In genomic region chr3:102152471-102152870, GRCm38 (mm10) we compare ENCODE assay signal across 15 mouse cellular contexts. TPM values are rescaled to one million over a fixed set of nuclear protein-coding genes. Genes with fewer than 3 reads are reported as not detected.
DNase-seq lines count a peak whose midpoint lies in the region; ATAC-seq and TF ChIP-seq lines count a peak whose summit lies in the region.
"Had no signal": no experiment of that assay in that cellular context is flagged by ENCODE, and none has a peak within 500 bp of the region (broad histone marks: within the 10 kb centered on the region; RNA-seq: fewer than 3 reads in every experiment).

No protein-coding gene starts in this region.

- 0 out of 2 replicates have a peak overlapping the region, but pooled peaks have one; percentile 19 for H3K9ac ChIP-seq in heart, embryonic 13.5 days
- no peak overlapping the region for H3K9ac ChIP-seq in lung, postnatal 0 days (replicated peaks; ENCODE audit: low read depth)
- no peak overlapping the region for H3K9ac ChIP-seq in intestine, postnatal 0 days (ENCODE audit: low read depth, low read length)
- H3K9ac ChIP-seq in stomach, embryonic 16.5 days (ENCODE audit: low read length), result peak overlapping the region; percentile 59; the same call in 1 of the 2 replicates

- H3K27me3 ChIP-seq in heart, embryonic 13.5 days (replicated peaks), result no peaks in the 10 kb centered on the region
- H3K27me3 ChIP-seq in lung, postnatal 0 days (replicated peaks; ENCODE audit: insufficient read depth, low read length), result no peaks in the 10 kb centered on the region
- H3K27me3 ChIP-seq in intestine, postnatal 0 days (replicated peaks; ENCODE audit: control insufficient read depth, insufficient read depth, low read length), result no peaks in the 10 kb centered on the region
- H3K27me3 ChIP-seq in stomach, embryonic 16.5 days (ENCODE audit: control insufficient read depth, insufficient read depth, low read length), result no peaks in the 10 kb centered on the region

- H3K4me2 ChIP-seq in heart, embryonic 13.5 days, result no peak overlapping the region
- H3K4me2 ChIP-seq in lung, postnatal 0 days (replicated peaks; ENCODE audit: low read depth, low read length), result peak overlapping the region; percentile 30; the same call in 1 of the 2 replicates
- H3K4me2 ChIP-seq in intestine, postnatal 0 days (replicated peaks; ENCODE audit: low read depth), result peak overlapping the region; percentile 4; the same call in 1 of the 2 replicates
- peak overlapping the region; percentile 45 for H3K4me2 ChIP-seq in stomach, embryonic 16.5 days (ENCODE audit: low read depth, low read length)

- peak overlapping the region; percentile 62; the same call in 1 of the 2 replicates for H3K27ac ChIP-seq in heart, embryonic 13.5 days (replicated peaks)
- H3K27ac ChIP-seq in lung, postnatal 0 days (ENCODE audit: low read length), result peak overlapping the region; percentile 64; the same call in 1 of the 2 replicates
- no peak overlapping the region for H3K27ac ChIP-seq in intestine, postnatal 0 days (ENCODE audit: low read depth, low read length)
- peak overlapping the region; percentile 91 for H3K27ac ChIP-seq in stomach, embryonic 16.5 days (ENCODE audit: low read length)
- H3K27ac ChIP-seq: heart, adult 2 months; hindbrain, postnatal 0 days; left cerebral cortex, adult 2 months had no signal

- no peak for TF ChIP-seq EP300 in lung, postnatal 0 days (IDR thresholded peaks at IDR 0.05)

- H3K9me3 ChIP-seq in heart, embryonic 13.5 days, result no peaks in the 10 kb centered on the region
- no peaks in the 10 kb centered on the region for H3K9me3 ChIP-seq in lung, postnatal 0 days (ENCODE audit: low read length)
- H3K9me3 ChIP-seq in intestine, postnatal 0 days (ENCODE audit: control insufficient read depth), result no peaks in the 10 kb centered on the region
- no peaks in the 10 kb centered on the region for H3K9me3 ChIP-seq in stomach, embryonic 16.5 days (replicated peaks; ENCODE audit: control insufficient read depth, low read length)

- no peak overlapping the region for H3K4me3 ChIP-seq in heart, embryonic 13.5 days
- no peak overlapping the region for H3K4me3 ChIP-seq in lung, postnatal 0 days (ENCODE audit: low read depth, low read length)
- no peak overlapping the region for H3K4me3 ChIP-seq in intestine, postnatal 0 days (ENCODE audit: low read depth, low read length)
- peak overlapping the region; percentile 14; the same call in 1 of the 2 replicates for H3K4me3 ChIP-seq in stomach, embryonic 16.5 days (replicated peaks; ENCODE audit: low read length)
- H3K4me3 ChIP-seq: heart, adult 2 months; left cerebral cortex, adult 2 months had no signal

- TF ChIP-seq CTCF in lung, postnatal 0 days (IDR thresholded peaks at IDR 0.05), result no peak
- no peak for TF ChIP-seq CTCF in intestine, postnatal 0 days (IDR thresholded peaks at IDR 0.05; ENCODE audit: low read depth)

- WGBS in heart, embryonic 13.5 days, result 50% methylated on average over 4 of the region's 4 CpGs
- 48% methylated on average over 4 of the region's 4 CpGs for WGBS in lung, postnatal 0 days
- WGBS in intestine, postnatal 0 days, result 44% methylated on average over 4 of the region's 4 CpGs
- WGBS in stomach, embryonic 16.5 days, result 54% methylated on average over 4 of the region's 4 CpGs

- H3K4me1 ChIP-seq in heart, embryonic 13.5 days, result peaks cover 36% of the 10 kb centered on the region
- no peaks in the 10 kb centered on the region; the same call in 1 of the 2 replicates for H3K4me1 ChIP-seq in lung, postnatal 0 days (ENCODE audit: insufficient read depth, low read depth, low read length)
- peaks cover 4% of the 10 kb centered on the region; the same call in 1 of the 2 replicates for H3K4me1 ChIP-seq in intestine, postnatal 0 days (replicated peaks; ENCODE audit: control insufficient read depth, insufficient read depth, low read length)
- H3K4me1 ChIP-seq in stomach, embryonic 16.5 days (ENCODE audit: control insufficient read depth, insufficient read depth, low read length), result peaks cover 16% of the 10 kb centered on the region

- DNase-seq in heart, adult 9 months (ENCODE audit: low spot score in 2 of 2), result no peak
- no peak for DNase-seq in lung, postnatal 0 days (ENCODE audit: low spot score)
- no peak for DNase-seq in lung, postnatal 14 days
- DNase-seq in natural killer cell, adult 2 months (ENCODE audit: low spot score in 2 of 2), result no peak
- no peak for DNase-seq in frontal cortex, postnatal 14 days (ENCODE audit: low spot score in 2 of 2)
- DNase-seq: adrenal gland, adult 8-10 months; B cell, adult 2 months; cerebellum, adult 11 months; heart, adult 2 months; thymus, adult 18-20 months had no signal

- no peak for ATAC-seq in heart, embryonic 13.5 days (ENCODE audit: extremely low read depth, insufficient number of reproducible peaks, low FRiP score, low TSS enrichment)
- ATAC-seq in lung, postnatal 0 days, result no peak; the same call in 1 of the 2 replicates
- ATAC-seq in intestine, postnatal 0 days, result peak; percentile 64
- ATAC-seq in stomach, embryonic 16.5 days (ENCODE audit: insufficient read depth, low FRiP score), result no peak; the same call in 1 of the 2 replicates
- ATAC-seq: hindbrain, postnatal 0 days had no signal

- peaks cover 28% of the 10 kb centered on the region for H3K36me3 ChIP-seq in heart, embryonic 13.5 days
- H3K36me3 ChIP-seq in lung, postnatal 0 days (ENCODE audit: insufficient read depth, low read length), result no peaks in the 10 kb centered on the region
- peaks cover 7% of the 10 kb centered on the region; the same call in 1 of the 2 replicates for H3K36me3 ChIP-seq in intestine, postnatal 0 days (ENCODE audit: control insufficient read depth, insufficient read depth)
- 0 out of 2 replicates have a peak, but pooled peaks cover 6% of the 10 kb centered on the region for H3K36me3 ChIP-seq in stomach, embryonic 16.5 days (ENCODE audit: control insufficient read depth, insufficient read depth, low read length)

RNA-seq across cellular contexts. Expression of gene Vangl1, which starts 52.0 kb away (rescaled TPM):
- polyA plus RNA-seq in heart, embryonic 13.5 days (2015; fragmentation: Nextera tagmentation; extraction: Ambion mirVana), result 19.2 and 24.0 TPM in 2 replicates
- polyA plus RNA-seq in lung, postnatal 0 days (2015; fragmentation: Nextera tagmentation; extraction: Ambion mirVana), result 14.0 and 15.8 TPM in 2 replicates
- 7.2 and 7.4 TPM in 2 replicates for polyA plus RNA-seq in intestine, postnatal 0 days (2015; fragmentation: Nextera tagmentation; extraction: Ambion mirVana)
- 30.7 and 34.3 TPM in 2 replicates for polyA plus RNA-seq in stomach, embryonic 16.5 days (2015; fragmentation: Nextera tagmentation; extraction: Ambion mirVana)

Comparison
In these comparisons a context has a peak if more than half of its experiments do, and no peak if none do; other contexts are left out.
1. H3K9ac ChIP-seq: peak in heart, embryonic 13.5 days (single experiment) and stomach, embryonic 16.5 days (single experiment); none in lung, postnatal 0 days (single experiment) and intestine, postnatal 0 days (single experiment).